Mouse (Mus musculus) myocyte (in vitro differentiated cells): Measurements from ENCODE around the gene Vamp8. TPM values are rescaled to one million over a fixed set of nuclear protein-coding genes. Genes with fewer than 3 reads are reported as not detected.

Experiments used
- H3K27me3 ChIP-seq: one replicate; pipeline ENCODE4 v1.6.1; 2011; ENCODE audit not compliant: control insufficient read depth, insufficient read depth, insufficient read length
- H3K36me3 ChIP-seq: one replicate; pipeline ENCODE4 v1.6.1; 2011; ENCODE audit not compliant: control insufficient read depth, insufficient read depth
- H3K4me2 ChIP-seq: one replicate; pipeline ENCODE4 v1.6.1; 2011; ENCODE audit warnings: low read depth, control low read depth
- H3K4me3 ChIP-seq: one replicate; pipeline ENCODE4 v1.5.1; 2011; ENCODE audit warnings: mild to moderate bottlenecking, control low read depth, moderate library complexity
- H3K79me2 ChIP-seq: one replicate; pipeline ENCODE4 v1.6.1; 2011; ENCODE audit not compliant: control insufficient read depth, insufficient read depth
- H3ac ChIP-seq: one replicate; pipeline ENCODE4 v1.6.1; 2011; ENCODE audit not compliant: control insufficient read depth, insufficient read length
- CEBPB ChIP-seq: IDR thresholded peaks from 2 replicates; pipeline ENCODE4 v1.6.1; 2011; ENCODE audit warnings: mild to moderate bottlenecking, moderate library complexity; ENCODE audit not compliant: poor library complexity, insufficient read depth, severe bottlenecking
- E2F4 ChIP-seq: IDR thresholded peaks from one replicate; pipeline ENCODE4 v1.6.1; 2011; ENCODE audit warnings: mild to moderate bottlenecking, control low read depth, moderate library complexity; ENCODE audit not compliant: insufficient read depth
- MAX ChIP-seq: IDR thresholded peaks from one replicate; pipeline ENCODE4 v1.6.1; 2011; ENCODE audit warnings: low read depth, mild to moderate bottlenecking, control low read depth
- MYOD1 ChIP-seq, 3 experiments: IDR thresholded peaks; one replicate each; pipeline ENCODE4 v1.6.1; 2011; ENCODE audit warnings: control low read depth in 2 of 3, low read depth in 2 of 3, mild to moderate bottlenecking in 2 of 3, moderate library complexity in 1 of 3; ENCODE audit not compliant: insufficient read length in 2 of 3, control insufficient read depth in 1 of 3
- MYOG ChIP-seq, 3 experiments: IDR thresholded peaks; one replicate each; pipeline ENCODE4 v1.6.1; 2011; ENCODE audit warnings: control low read depth in 2 of 3, low read depth in 2 of 3, mild to moderate bottlenecking in 2 of 3; ENCODE audit not compliant: insufficient read length in 2 of 3, control insufficient read depth in 1 of 3, insufficient read depth in 1 of 3
- POLR2A ChIP-seq: IDR thresholded peaks from one replicate; pipeline ENCODE4 v1.6.1; 2011; ENCODE audit warnings: low read depth, mild to moderate bottlenecking, control low read depth, moderate library complexity; ENCODE audit not compliant: insufficient read length
- POLR2AphosphoS2 ChIP-seq: IDR thresholded peaks from one replicate; pipeline ENCODE4 v1.6.1; 2011; ENCODE audit warnings: low read depth, control low read depth; ENCODE audit not compliant: insufficient read length
- REST ChIP-seq: IDR thresholded peaks from one replicate; pipeline ENCODE4 v1.6.1; 2011; ENCODE audit warnings: mild to moderate bottlenecking, control low read depth, moderate library complexity; ENCODE audit not compliant: insufficient read depth, insufficient read length
- SRF ChIP-seq: IDR thresholded peaks from one replicate; pipeline ENCODE4 v1.6.1; 2011; ENCODE audit warnings: low read depth; ENCODE audit not compliant: control insufficient read depth, insufficient read length
- TCF12 ChIP-seq: IDR thresholded peaks from one replicate; pipeline ENCODE4 v1.6.1; 2011; ENCODE audit warnings: mild to moderate bottlenecking, control low read depth; ENCODE audit not compliant: poor library complexity, insufficient read depth, severe bottlenecking
- TCF3 ChIP-seq: IDR thresholded peaks from one replicate; pipeline ENCODE4 v1.6.1; 2011; ENCODE audit warnings: low read depth, control low read depth; ENCODE audit not compliant: insufficient read length
- USF1 ChIP-seq: IDR thresholded peaks from one replicate; pipeline ENCODE4 v1.6.1; 2011; ENCODE audit warnings: low read depth, mild to moderate bottlenecking, control low read depth, moderate library complexity
- polyA plus RNA-seq: library from polyadenylated mRNA; unstranded; fragments of >200 nt; fragmentation: generic; extraction: Trizol; gene quantifications from one replicate; pipeline ENCODE4 v1.2.1, GENCODE M21; 2012; ENCODE audit warnings: missing spikeins

Gene Vamp8
- polyA plus RNA-seq, 1 experiment = 107 TPM

- no peaks in the 10 kb centered on the region for H3K36me3 ChIP-seq
Observed at GRCm38 (mm10) chr6:72380131-72380770, 10.3 kb downstream of the Vamp8 start, which contains the start of gene Vamp5. Vamp5 (minus strand) TSS chr6:72380468.

DNA sequence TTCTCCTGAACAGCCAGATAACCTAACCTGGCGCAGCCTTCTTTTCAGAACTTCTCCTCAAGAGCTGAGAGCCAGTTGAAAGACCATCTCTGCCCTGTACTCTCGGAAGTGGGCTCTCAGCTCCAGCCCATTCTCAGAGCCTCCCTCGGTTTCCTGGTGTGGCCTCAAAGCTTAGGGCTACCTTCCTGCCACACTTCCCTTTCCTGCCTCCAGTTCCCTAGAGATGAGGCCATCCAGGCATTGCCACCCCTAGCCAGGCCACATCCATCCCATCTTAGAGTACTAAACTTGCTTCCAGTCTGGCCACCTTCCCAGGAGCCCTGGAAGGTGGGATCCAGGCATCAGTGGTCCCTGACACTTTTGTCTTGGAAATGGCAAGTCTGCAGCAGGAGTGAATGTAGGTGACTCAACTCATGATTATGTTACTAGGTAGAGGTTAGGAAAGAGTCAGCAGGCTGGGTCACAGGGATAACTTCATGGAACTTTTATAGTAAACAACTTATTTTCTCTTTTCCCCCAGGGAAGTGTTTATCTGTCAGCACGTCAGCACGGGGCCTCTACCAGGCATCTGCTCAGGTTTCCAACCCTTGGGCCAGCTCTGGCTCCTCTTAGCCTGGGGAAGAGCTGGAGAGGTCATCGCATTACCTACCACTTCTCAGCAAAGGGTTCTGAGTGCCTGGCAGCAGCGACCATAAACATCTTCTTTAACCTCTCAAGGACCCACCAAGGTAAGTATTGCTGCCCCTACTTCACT, 10.9 kb downstream of the Vamp8 start:
- peaks cover 32% of the 10 kb centered on the region for H3K79me2 ChIP-seq
- TF ChIP-seq REST (no peak), MYOD1 (IDR thresholded peaks at IDR 0.05; ENCODE audit: control insufficient read depth in 1 of 3, insufficient read length in 2 of 3, low read depth in 2 of 3) (no peak), CEBPB (no peak), MYOG (IDR thresholded peaks at IDR 0.05; ENCODE audit: control insufficient read depth in 1 of 3, insufficient read depth in 1 of 3, insufficient read length in 2 of 3, low read depth in 2 of 3) (no peak), TCF12 (no peak), TCF3 (no peak), USF1 (no peak), POLR2A (no peak)

More at GRCm38 (mm10) chr6:72380131-72380770, 10.3 kb downstream of the Vamp8 start, which contains the start of gene Vamp5:
- TF ChIP-seq MYOD1 (IDR thresholded peaks at IDR 0.05; ENCODE audit: control insufficient read depth in 1 of 3, insufficient read length in 2 of 3, low read depth in 2 of 3) (no peak), E2F4 (no peak), SRF (no peak), POLR2AphosphoS2 (peak; percentile 89), TCF3 (no peak), USF1 (no peak), TCF12 (no peak), REST (no peak), POLR2A (peak; percentile 78), MYOG (IDR thresholded peaks at IDR 0.05; ENCODE audit: control insufficient read depth in 1 of 3, insufficient read depth in 1 of 3, insufficient read length in 2 of 3, low read depth in 2 of 3) (no peak), MAX (no peak), CEBPB (no peak)
- peak within 1 kb of the TSS; percentile 89 for H3K4me2 ChIP-seq
- peak within 1 kb of the TSS; percentile 20 for H3ac ChIP-seq
- no peaks in the 10 kb centered on the region for H3K27me3 ChIP-seq
- peak within 1 kb of the TSS; percentile 70 for H3K4me3 ChIP-seq
- peaks cover 29% of the 10 kb centered on the region for H3K79me2 ChIP-seq

DNA sequence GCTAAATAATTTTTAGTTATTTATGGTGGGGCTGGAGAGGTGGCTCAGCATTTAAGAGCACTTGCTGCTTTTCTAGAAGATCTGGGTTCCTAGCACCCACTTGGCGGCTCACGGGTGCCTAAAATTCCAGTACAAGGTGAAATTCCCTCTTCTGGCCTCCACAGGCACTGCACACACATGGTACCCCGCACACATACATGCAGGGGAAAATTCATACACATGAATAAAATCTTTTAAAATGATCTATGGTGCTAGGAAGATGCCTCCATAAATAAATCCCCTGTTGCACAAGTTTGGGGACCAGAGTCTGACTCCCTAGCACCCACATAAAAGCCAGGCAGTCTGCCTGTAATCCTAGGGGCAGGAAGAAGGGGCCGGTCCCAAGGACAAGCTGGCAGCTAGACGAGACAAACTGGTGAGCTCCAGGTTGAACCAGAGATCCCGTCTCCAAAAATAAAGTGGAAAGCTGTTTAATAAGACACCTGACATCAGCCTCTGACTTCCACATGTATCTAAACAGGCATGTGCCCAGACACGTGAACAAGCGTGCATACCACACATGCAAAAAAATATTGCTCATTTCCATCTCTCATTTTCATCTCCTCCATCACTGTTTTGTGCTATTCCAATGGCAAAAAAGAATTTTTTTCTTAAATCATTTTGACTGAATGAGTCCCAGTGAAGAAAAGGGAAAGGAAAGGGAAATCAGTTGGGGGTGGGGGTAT, 11.8 kb downstream of the Vamp8 start:
- H3K27me3 ChIP-seq = no peaks in the 10 kb centered on the region
- H3ac ChIP-seq = no peak overlapping the region
- no peaks in the 10 kb centered on the region for H3K36me3 ChIP-seq
- peaks cover 33% of the 10 kb centered on the region for H3K79me2 ChIP-seq
- TF ChIP-seq SRF (no peak), CEBPB (no peak), POLR2A (no peak), MAX (no peak), USF1 (no peak), REST (no peak), E2F4 (no peak), TCF3 (no peak), POLR2AphosphoS2 (no peak)
- H3K4me2 ChIP-seq = peak overlapping the region; percentile 89
- peak overlapping the region; percentile 70 for H3K4me3 ChIP-seq

More for the DNA sequence above, 10.9 kb downstream of the Vamp8 start:
- peak overlapping the region; percentile 89 for H3K4me2 ChIP-seq
- peak overlapping the region; percentile 20 for H3ac ChIP-seq
- H3K4me3 ChIP-seq = peak overlapping the region; percentile 70
- no peaks in the 10 kb centered on the region for H3K36me3 ChIP-seq
- no peaks in the 10 kb centered on the region for H3K27me3 ChIP-seq

DNA sequence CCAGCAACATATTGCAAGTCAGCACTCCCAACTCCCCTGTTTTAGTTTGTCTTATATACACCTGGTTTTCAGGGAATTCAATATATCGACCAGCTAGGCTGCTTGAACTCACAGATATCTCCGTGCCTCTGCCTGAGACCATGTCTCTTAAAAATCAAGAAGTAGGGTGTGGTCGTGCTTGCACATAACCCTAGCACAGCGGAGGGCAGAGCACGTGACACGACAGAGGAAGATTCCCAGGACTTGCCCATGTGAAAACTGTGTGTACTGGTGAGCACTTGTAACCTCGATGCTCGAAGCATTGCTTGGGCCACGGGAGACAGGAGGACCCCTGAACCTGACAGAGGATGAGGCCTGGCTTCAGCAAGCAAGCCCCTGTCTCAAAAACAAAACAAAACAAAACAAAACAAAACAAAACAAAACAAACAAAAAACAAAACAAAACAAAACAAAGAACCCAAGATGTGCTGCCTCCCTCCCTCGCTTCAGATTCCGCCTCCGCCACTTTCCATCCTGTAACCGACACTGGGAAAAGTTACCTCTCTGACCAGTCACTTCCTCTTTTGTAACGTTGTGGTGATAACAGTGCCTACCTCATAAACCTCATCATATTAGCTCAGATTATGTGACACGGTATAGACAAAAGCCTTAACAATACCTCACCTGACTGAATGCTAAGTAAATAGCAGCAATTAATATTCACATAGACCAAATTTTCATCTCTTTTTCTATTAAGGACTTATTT, 15.5 kb downstream of the Vamp8 start:
- H3K36me3 ChIP-seq = peaks cover 5% of the 10 kb centered on the region
- no peak overlapping the region for H3ac ChIP-seq
- no peak overlapping the region for H3K4me2 ChIP-seq
- H3K79me2 ChIP-seq = peaks cover 32% of the 10 kb centered on the region
- no peaks in the 10 kb centered on the region for H3K27me3 ChIP-seq
- no peak overlapping the region for H3K4me3 ChIP-seq
- no peak for TF ChIP-seq MYOD1 (IDR thresholded peaks at IDR 0.05; ENCODE audit: control insufficient read depth in 1 of 3, insufficient read length in 2 of 3, low read depth in 2 of 3)
- TF ChIP-seq CEBPB = no peak
- no peak for TF ChIP-seq MYOG (IDR thresholded peaks at IDR 0.05; ENCODE audit: control insufficient read depth in 1 of 3, insufficient read depth in 1 of 3, insufficient read length in 2 of 3, low read depth in 2 of 3)
- no peak for TF ChIP-seq TCF3
- no peak for TF ChIP-seq E2F4
- TF ChIP-seq SRF = no peak
- TF ChIP-seq POLR2AphosphoS2 = no peak
- TF ChIP-seq POLR2A = no peak
- TF ChIP-seq REST = no peak
- TF ChIP-seq USF1 = no peak
- TF ChIP-seq TCF12 = no peak
- TF ChIP-seq MAX = no peak
